Mouse (Mus musculus) forelimb bud, embryonic 11.5 days (tissue): ENCODE measurements around the gene Zfp638.
A peak's percentile ranks its signal among the peaks of the same experiment; 100 is the strongest.
"Not testable (repeated sequence)": the region's sequence is repeated elsewhere in the genome, so short reads cannot be mapped to it uniquely, and the experiment has no call there.

Source experiments
- DNase-seq: peaks from one replicate; pipeline ENCODE4 v3.0.0-alpha.2; 2012; ENCODE audit warnings: low read depth, low spot score

The Zfp638 gene

GRCm38 (mm10) chr6:83866954-83867597, at the start of gene Zfp638:
Zfp638 (plus strand) TSS chr6:83867109.
- peak; percentile 86 for DNase-seq

- no peak for DNase-seq
These were observed 47.9 kb upstream of the Zfp638 start for GRCm38 (mm10) chr6:83818996-83819395.

DNA sequence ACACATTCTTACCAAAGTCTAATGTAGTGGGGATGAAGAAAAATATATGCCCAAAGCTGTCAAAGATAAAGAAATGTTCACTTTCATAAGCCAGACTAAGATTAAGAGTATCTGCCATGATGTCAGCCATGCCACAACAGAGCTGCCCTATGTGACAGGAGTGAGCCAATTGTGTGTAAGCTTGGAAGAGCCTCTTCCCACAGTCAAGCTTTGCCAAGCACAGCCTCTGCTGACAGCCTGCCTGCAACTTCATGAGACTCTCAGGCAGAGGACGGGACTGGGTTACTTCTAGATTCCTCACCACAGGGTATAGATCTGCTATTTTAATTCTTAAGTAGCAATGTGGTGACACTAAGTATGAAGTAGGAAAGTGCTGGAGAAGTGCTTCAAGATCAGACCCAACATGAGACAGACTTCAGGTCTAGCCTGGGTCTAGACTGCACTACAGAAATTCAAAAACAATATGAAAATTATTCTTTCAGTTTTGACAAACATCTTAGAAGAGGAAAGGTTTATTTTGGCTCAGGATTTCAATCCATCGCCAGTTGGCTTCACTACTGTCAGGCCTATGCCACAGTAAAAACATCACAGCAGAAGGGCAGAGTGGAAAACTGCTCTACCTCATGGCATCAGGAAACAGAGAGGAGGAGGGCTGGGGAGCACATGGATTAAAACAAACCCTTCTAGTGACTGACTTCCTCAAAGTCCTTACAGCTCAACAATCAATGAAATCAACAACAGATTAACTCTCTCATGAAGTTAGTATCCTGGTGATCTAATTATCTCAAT, 46.0 kb upstream of the Zfp638 start:
- no peak for DNase-seq

- no peak for DNase-seq
These were observed 45.1 kb upstream of the Zfp638 start for GRCm38 (mm10) chr6:83821856-83822255.

DNA sequence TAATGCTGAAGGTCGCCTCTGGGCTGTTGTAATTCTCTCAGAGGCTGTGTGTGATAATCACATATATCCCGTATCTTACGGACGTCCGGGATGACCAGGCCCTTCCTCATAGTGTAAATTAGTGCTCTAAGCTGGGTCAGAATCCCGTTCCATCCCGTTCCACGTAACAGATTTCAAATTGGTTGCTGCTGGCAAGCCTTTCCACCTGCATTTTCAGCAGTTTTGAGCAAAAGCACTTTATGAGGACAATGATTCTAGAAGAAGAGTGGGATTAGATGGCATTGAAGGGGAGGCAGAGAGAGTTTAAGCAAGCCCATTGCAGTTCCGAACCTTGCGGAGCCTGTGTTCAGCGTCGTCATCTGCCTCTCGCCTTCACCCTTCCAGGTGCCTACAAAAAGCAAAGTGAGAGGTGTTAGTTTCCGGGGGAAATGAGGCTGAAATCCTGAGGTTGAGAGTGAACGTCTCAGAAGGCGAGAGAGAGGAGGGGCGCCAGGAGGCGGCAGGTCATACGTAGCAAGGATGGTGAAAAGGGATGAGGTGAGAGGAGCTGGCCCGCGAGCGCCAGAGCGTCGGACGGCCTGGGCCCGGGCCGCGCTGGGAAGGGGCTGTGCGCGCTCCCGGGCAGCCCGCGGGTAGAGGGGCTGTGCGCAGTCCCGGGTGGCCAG, 35.8 kb upstream of the Zfp638 start:
- DNase-seq, result peak; percentile 52

DNA sequence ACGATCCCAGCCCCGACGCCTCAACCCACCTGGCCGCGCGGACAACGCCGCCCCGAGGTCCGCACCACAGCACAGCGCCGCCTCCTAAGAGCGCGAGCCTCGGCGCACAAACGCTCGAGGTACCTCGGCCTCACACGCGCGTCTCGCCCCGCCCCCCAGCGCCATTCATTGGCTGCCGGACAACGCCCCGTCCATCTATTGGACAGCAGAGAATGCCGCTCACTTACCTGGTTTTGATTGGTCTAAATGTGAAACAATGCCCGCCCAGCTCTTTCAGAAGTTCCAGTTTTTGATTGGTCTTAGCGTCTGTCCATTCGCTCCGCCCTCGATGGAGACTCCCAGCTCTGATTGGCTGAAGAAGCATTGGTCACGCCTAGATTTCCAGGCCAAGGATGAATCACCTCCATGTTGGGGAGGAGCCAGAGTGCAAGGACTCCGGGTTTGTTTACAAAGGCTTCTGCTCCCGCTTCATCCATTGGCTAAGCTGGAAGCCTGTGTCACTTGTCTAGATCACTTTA, 35.2 kb upstream of the Zfp638 start, which contains the start of gene Paip2b:
Gene Paip2b, minus strand, starts transcription at position 136 of the 518 bp plus-strand sequence.
- DNase-seq, result peak; percentile 100

DNA sequence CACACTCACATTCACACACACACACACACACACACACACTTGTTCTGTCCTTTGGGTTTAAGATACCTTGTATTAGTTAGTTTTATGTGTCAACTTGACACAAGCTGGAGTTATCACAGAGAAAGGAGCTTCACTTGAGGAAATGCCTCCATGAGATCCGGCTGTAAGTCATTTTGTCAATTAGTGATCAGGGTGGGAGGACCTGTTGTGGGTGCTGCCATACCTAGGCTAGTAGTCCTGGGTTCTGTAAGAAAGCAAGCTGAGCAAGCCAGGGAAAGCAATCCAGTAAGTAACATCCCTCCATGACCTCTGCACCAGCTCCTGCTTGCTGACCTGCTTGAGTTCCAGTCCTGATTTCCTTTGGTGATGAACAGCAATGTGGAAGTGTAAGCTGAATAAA, 34.5 kb upstream of the Zfp638 start:
- not testable (repeated sequence) for DNase-seq

GRCm38 (mm10) chr6:83836826-83837225, 30.1 kb upstream of the Zfp638 start:
- DNase-seq, result no peak

DNA sequence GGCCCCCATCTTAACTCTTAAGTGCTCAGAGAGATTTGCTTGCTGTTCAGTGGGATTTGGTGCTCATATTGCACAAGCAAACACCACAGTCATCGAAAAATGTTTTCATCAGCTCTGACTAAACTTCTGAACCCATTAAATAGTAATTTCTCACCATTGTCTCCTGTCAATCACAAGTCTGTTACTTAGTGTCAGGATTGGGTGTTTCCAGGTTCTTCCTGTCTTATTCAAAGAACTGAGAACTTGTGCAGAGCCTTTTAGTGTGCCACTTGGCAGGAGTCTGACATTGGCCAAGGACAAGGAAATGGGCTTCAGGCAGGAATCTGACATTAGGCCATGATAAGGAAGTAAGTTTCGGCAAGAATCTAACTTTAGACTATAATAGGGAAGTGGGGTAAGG, 28.9 kb upstream of the Zfp638 start:
- no peak for DNase-seq

- no peak for DNase-seq
These were observed 26.8 kb upstream of the Zfp638 start for GRCm38 (mm10) chr6:83840086-83840485.

DNA sequence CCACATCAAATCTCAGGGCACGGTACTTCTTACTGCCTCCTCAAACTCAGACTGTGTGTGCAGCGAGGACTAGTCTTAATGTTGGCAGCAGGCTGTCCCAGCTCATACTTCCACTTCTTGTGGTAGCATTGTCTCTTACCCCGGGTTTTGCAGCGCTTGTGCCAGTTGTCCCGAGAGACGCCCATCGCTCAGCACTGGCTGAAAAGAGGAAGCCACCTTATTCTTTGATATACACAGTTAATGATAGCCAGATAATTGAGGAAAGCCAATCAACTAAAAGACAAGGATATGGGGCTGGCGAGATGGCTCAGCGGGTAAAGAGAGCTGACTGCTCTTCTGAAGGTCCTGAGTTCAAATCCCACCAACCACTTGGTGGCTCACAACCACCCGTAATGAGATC, 22.0 kb upstream of the Zfp638 start:
- DNase-seq, result no peak

GRCm38 (mm10) chr6:83846141-83846540, 20.8 kb upstream of the Zfp638 start:
- DNase-seq, result no peak

GRCm38 (mm10) chr6:83849446-83849845, 17.5 kb upstream of the Zfp638 start:
- DNase-seq, result no peak

GRCm38 (mm10) chr6:83857476-83857875, 9.4 kb upstream of the Zfp638 start:
- DNase-seq, result no peak

- DNase-seq, result no peak
These were observed 6.9 kb upstream of the Zfp638 start for GRCm38 (mm10) chr6:83860033-83860432.

GRCm38 (mm10) chr6:83863538-83863937, 3.4 kb upstream of the Zfp638 start:
- DNase-seq, result no peak

- DNase-seq, result no peak
These were observed 486 bp upstream of the Zfp638 start for GRCm38 (mm10) chr6:83866423-83866822.

GRCm38 (mm10) chr6:83867598-83868585, 983 bp downstream of the Zfp638 start:
- peak; percentile 12 for DNase-seq

GRCm38 (mm10) chr6:83879815-83880214, 12.9 kb downstream of the Zfp638 start:
- peak; percentile 54 for DNase-seq

DNA sequence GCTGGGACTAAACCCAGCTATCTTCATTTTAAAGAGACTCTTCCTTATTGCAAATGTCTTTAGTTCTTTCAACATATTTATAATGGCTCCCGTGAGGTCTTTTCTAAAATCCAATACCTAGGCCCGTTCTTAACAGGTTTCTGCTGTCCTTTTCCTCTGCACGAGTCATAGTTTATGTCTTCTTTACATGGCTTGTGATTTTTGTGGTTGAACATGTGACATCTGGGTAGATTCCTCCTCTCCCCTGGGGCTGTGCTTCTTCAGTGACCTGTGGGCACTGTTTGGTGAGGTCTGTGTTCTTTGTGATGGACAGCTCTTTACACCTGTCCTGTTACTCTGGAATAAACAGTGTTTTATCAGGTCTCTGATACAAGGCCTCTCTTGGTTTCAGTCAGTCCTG, 19.9 kb downstream of the Zfp638 start:
- no peak for DNase-seq

- DNase-seq, result no peak
These were observed 21.9 kb downstream of the Zfp638 start for GRCm38 (mm10) chr6:83888802-83889201.
